Mouse (Mus musculus): ENCODE data around the gene Gm3099. TPM values are rescaled to one million over a fixed set of nuclear protein-coding genes. Genes with fewer than 3 reads are reported as not detected.
"Not testable (repeated sequence)": the region's sequence is repeated elsewhere in the genome, so short reads cannot be mapped to it uniquely, and the experiment has no call there.

Gm3099 gene
- not detected in 2 replicates for polyA plus RNA-seq (2014; fragmentation: Nextera tagmentation; extraction: Ambion mirVana)

- not testable (repeated sequence) for H3K9me3 ChIP-seq (ENCODE audit: control insufficient read depth, low read length); H3K27ac ChIP-seq (replicated peaks; ENCODE audit: low read depth, low read length)
These were observed at the start of gene Gm3099 for GRCm38 (mm10) chr14:3998094-3998493. Gene Gm3099 (plus strand): TSS chr14:3998394.

GRCm38 (mm10) chr14:3963247-3963646 is 34.9 kb upstream of the Gm3099 start, which contains the start of gene Gm3095:
Gene Gm3095 (plus strand): TSS chr14:3963547.
- DNase-seq; H3K9ac ChIP-seq (replicated peaks; ENCODE audit: low read length); H3K27me3 ChIP-seq (ENCODE audit: control insufficient read depth, insufficient read depth, low read length); H3K4me3 ChIP-seq (replicated peaks; ENCODE audit: low read depth, low read length); H3K4me2 ChIP-seq (ENCODE audit: low read length); H3K36me3 ChIP-seq (ENCODE audit: control insufficient read depth, insufficient read depth, low read length); H3K27ac ChIP-seq (replicated peaks; ENCODE audit: low read depth, low read length); H3K9me3 ChIP-seq (ENCODE audit: control insufficient read depth, low read length); H3K4me1 ChIP-seq (ENCODE audit: control insufficient read depth, insufficient read depth, low read length); ATAC-seq (ENCODE audit: low FRiP score, low TSS enrichment): not testable (repeated sequence)
- no CpG with 5 or more reads among the region's 2 CpGs for WGBS

More at GRCm38 (mm10) chr14:3998094-3998493, at the start of gene Gm3099:
- H3K9ac ChIP-seq (replicated peaks; ENCODE audit: low read length); H3K4me1 ChIP-seq (ENCODE audit: control insufficient read depth, insufficient read depth, low read length); H3K36me3 ChIP-seq (ENCODE audit: control insufficient read depth, insufficient read depth, low read length); H3K27me3 ChIP-seq (ENCODE audit: control insufficient read depth, insufficient read depth, low read length); DNase-seq; H3K4me3 ChIP-seq (replicated peaks; ENCODE audit: low read depth, low read length); H3K4me2 ChIP-seq (ENCODE audit: low read length); ATAC-seq (ENCODE audit: low FRiP score, low TSS enrichment): not testable (repeated sequence)
- WGBS: 70% methylated on average over 1 of the region's 3 CpGs

GRCm38 (mm10) chr14:4023641-4024040 is 25.4 kb downstream of the Gm3099 start, which contains the start of gene Gm5796:
Gene Gm5796 (plus strand): TSS chr14:4023941.
- H3K4me2 ChIP-seq (ENCODE audit: low read length); H3K4me1 ChIP-seq (ENCODE audit: control insufficient read depth, insufficient read depth, low read length); ATAC-seq (ENCODE audit: low FRiP score, low TSS enrichment); H3K27me3 ChIP-seq (ENCODE audit: control insufficient read depth, insufficient read depth, low read length); H3K9ac ChIP-seq (replicated peaks; ENCODE audit: low read length); DNase-seq; H3K36me3 ChIP-seq (ENCODE audit: control insufficient read depth, insufficient read depth, low read length); H3K4me3 ChIP-seq (replicated peaks; ENCODE audit: low read depth, low read length); H3K9me3 ChIP-seq (ENCODE audit: control insufficient read depth, low read length); H3K27ac ChIP-seq (replicated peaks; ENCODE audit: low read depth, low read length): not testable (repeated sequence)
- no CpG with 5 or more reads among the region's 3 CpGs for WGBS

Other genes starting within 250 kb of the Gm3099 start
- 5.8 and 8.0 TPM in 2 replicates for gene Gm3002, start 188.3 kb upstream of the Gm3099 start, polyA plus RNA-seq (2014; fragmentation: Nextera tagmentation; extraction: Ambion mirVana)
- not detected in 2 replicates for gene Gm3033, start 152.1 kb upstream of the Gm3099 start, polyA plus RNA-seq (2014; fragmentation: Nextera tagmentation; extraction: Ambion mirVana)
- 0.14 TPM in 1 of 2 replicates, not detected in the other for gene Gm2916, start 114.2 kb upstream of the Gm3099 start, polyA plus RNA-seq (2014; fragmentation: Nextera tagmentation; extraction: Ambion mirVana)
- not detected in 2 replicates for gene Gm3029, start 66.6 kb upstream of the Gm3099 start, polyA plus RNA-seq (2014; fragmentation: Nextera tagmentation; extraction: Ambion mirVana)
- gene Gm3095, start 34.8 kb upstream of the Gm3099 start, polyA plus RNA-seq (2014; fragmentation: Nextera tagmentation; extraction: Ambion mirVana): 1.6 and 1.7 TPM in 2 replicates
- 4.2 and 4.4 TPM in 2 replicates for gene Gm5796, start 25.5 kb downstream of the Gm3099 start, polyA plus RNA-seq (2014; fragmentation: Nextera tagmentation; extraction: Ambion mirVana)
- gene Gm3115, start 85.7 kb downstream of the Gm3099 start, polyA plus RNA-seq (2014; fragmentation: Nextera tagmentation; extraction: Ambion mirVana): not detected in 2 replicates
- 2.8 and 6.8 TPM in 2 replicates for gene Gm8108, start 112.1 kb downstream of the Gm3099 start, polyA plus RNA-seq (2014; fragmentation: Nextera tagmentation; extraction: Ambion mirVana)
- gene Gm3127, start 166.6 kb downstream of the Gm3099 start, polyA plus RNA-seq (2014; fragmentation: Nextera tagmentation; extraction: Ambion mirVana): not detected in 2 replicates
- gene Gm2974, start 184.2 kb downstream of the Gm3099 start, polyA plus RNA-seq (2014; fragmentation: Nextera tagmentation; extraction: Ambion mirVana): 9.2 and 11.9 TPM in 2 replicates